Mouse (Mus musculus) liver, embryonic 14.5 days (tissue): ENCODE data around the gene B3galt4. TPM values are rescaled to one million over a fixed set of nuclear protein-coding genes. Genes with fewer than 3 reads are reported as not detected.

Experiments used
- ATAC-seq: fragments of 200-750 bp; cut with Nextera tagmentation; 2 replicates; pipeline ENCODE4 v1.8.0; 2017; ENCODE audit warnings: moderate number of reproducible peaks, mild to moderate bottlenecking, moderate library complexity; ENCODE audit not compliant: insufficient read depth
- DNase-seq, 3 experiments: peaks; one replicate each; pipeline ENCODE4 v3.0.0-alpha.2; 2012 to 2013; ENCODE audit warnings: low read depth in 3 of 3, low spot score in 3 of 3
- H3K27ac ChIP-seq: fragments of 300-500 bp; sonication (generic); 2 replicates; pipeline ENCODE4 v1.5.1; 2014; ENCODE audit warnings: moderate library complexity, mild to moderate bottlenecking, control low read depth, inconsistent platforms
- H3K27me3 ChIP-seq: fragments of 300-500 bp; sonication (generic); 2 replicates; pipeline ENCODE4 v1.6.1; 2014; ENCODE audit warnings: mild to moderate bottlenecking, low read length, moderate library complexity; ENCODE audit not compliant: control insufficient read depth, insufficient read depth
- H3K36me3 ChIP-seq: fragments of 300-500 bp; sonication (generic); replicated peaks from 2 replicates; pipeline ENCODE4 v1.6.1; 2014; ENCODE audit warnings: low read depth; ENCODE audit not compliant: control insufficient read depth, insufficient read depth
- H3K4me1 ChIP-seq, 2 experiments: fragments of 200-500 bp in 1 of 2; fragments of 300-500 bp in 1 of 2; sonication (generic) in 1 of 2; replicated peaks; 2 replicates each; pipeline ENCODE4 v1.6.1; 2012 to 2014; ENCODE audit warnings: antibody characterized with exemption in 1 of 2, inconsistent platforms in 1 of 2, low read length in 1 of 2; ENCODE audit not compliant: control insufficient read depth in 2 of 2, insufficient read depth in 2 of 2
- H3K4me2 ChIP-seq: fragments of 300-500 bp; sonication (generic); 2 replicates; pipeline ENCODE4 v1.6.1; 2014; ENCODE audit warnings: low read depth, mild to moderate bottlenecking, control low read depth, moderate library complexity
- H3K4me3 ChIP-seq, 2 experiments: fragments of 200-500 bp in 1 of 2; fragments of 300-500 bp in 1 of 2; sonication (generic) in 1 of 2; 2 replicates each; pipeline ENCODE4 v1.5.1; 2012 to 2014; ENCODE audit warnings: low read depth in 2 of 2, low read length in 2 of 2, mild to moderate bottlenecking in 2 of 2, control low read depth in 1 of 2, inconsistent platforms in 1 of 2, moderate library complexity in 1 of 2; ENCODE audit not compliant: insufficient read depth in 1 of 2
- H3K9ac ChIP-seq: fragments of 300-500 bp; sonication (generic); replicated peaks from 2 replicates; pipeline ENCODE4 v1.6.1; 2014; ENCODE audit warnings: mild to moderate bottlenecking, control low read depth, moderate library complexity
- H3K9me3 ChIP-seq: fragments of 300-500 bp; sonication (generic); 2 replicates; pipeline ENCODE4 v1.6.1; 2016; ENCODE audit warnings: low read length, mixed read lengths; ENCODE audit not compliant: control insufficient read depth
- CTCF ChIP-seq: IDR thresholded peaks from 2 replicates; pipeline ENCODE4 v1.5.1; 2016; ENCODE audit warnings: antibody characterized with exemption, low read depth, control low read depth
- EP300 ChIP-seq: IDR thresholded peaks from 2 replicates; pipeline ENCODE4 v1.6.1; 2016; ENCODE audit warnings: antibody characterized with exemption, low read depth
- WGBS: fragments of 180-500 bp; shearing (Covaris S2); extraction: QIAGEN DNeasy Blood & Tissue Kit; methylation state at CpG from one replicate; pipeline ENCODE4 v1.1.7; 2014; ENCODE audit not compliant: insufficient replicate concordance; 5-methylcytosine and 5-hydroxymethylcytosine counted together
- polyA plus RNA-seq, 2 experiments: library from polyadenylated mRNA; depleted of rRNA in 1 of 2; stranded (reverse) in 1 of 2; unstranded in 1 of 2; fragments of >200 nt; fragmentation: Nextera tagmentation in 1 of 2; extraction: Ambion mirVana in 1 of 2; gene quantifications; 2 replicates each; pipeline versions ENCODE4 v1.2.1 to v1.2.3; 2012 to 2014

The B3galt4 gene
- polyA plus RNA-seq, 2 experiments: 1.1 to 1.8 TPM

- Histone ChIP-seq H3K4me1 (peaks cover 4 to 8% of the 10 kb centered on the region in 2 experiments; a peak in 2 of 4 replicates), H3K36me3 (no peaks in the 10 kb centered on the region; the same call in 1 of the 2 replicates), H3K27ac (no peak overlapping the region), H3K4me3 (no peak overlapping the region), H3K4me2 (no peak overlapping the region), H3K9ac (no peak overlapping the region), H3K27me3 (no peaks in the 10 kb centered on the region), H3K9me3 (no peaks in the 10 kb centered on the region)
- no peak for TF ChIP-seq EP300
- peak; percentile 39 for TF ChIP-seq CTCF
- DNase-seq (no peak), ATAC-seq (no peak)
- 85% methylated on average over 21 of the region's 21 CpGs for WGBS
Measured at GRCm38 (mm10) chr17:33925406-33926116, 25.7 kb downstream of the B3galt4 start.

- no peak overlapping the region for H3K4me3 ChIP-seq
- H3K27me3 ChIP-seq: no peaks in the 10 kb centered on the region
- no peaks in the 10 kb centered on the region; the same call in 1 of the 2 replicates for H3K36me3 ChIP-seq
- H3K9ac ChIP-seq: no peak overlapping the region
- TF ChIP-seq CTCF (peak; percentile 88), EP300 (0 out of 2 replicates have a peak, but pooled peaks have one; percentile 38)
- H3K27ac ChIP-seq: no peak overlapping the region
- H3K9me3 ChIP-seq: no peaks in the 10 kb centered on the region
- WGBS: 74% methylated on average over 10 of the region's 10 CpGs
- H3K4me2 ChIP-seq: no peak overlapping the region
- peak; percentile 32 for ATAC-seq
- DNase-seq: no peak
- H3K4me1 ChIP-seq: peaks cover 4 to 8% of the 10 kb centered on the region in 2 experiments; a peak in 2 of 4 replicates
Measured at GRCm38 (mm10) chr17:33924577-33925283, 26.6 kb downstream of the B3galt4 start.

GRCm38 (mm10) chr17:33921361-33921760 lies 29.9 kb downstream of the B3galt4 start:
- Histone ChIP-seq H3K4me2 (peak overlapping the region; percentile 88), H3K9me3 (peaks cover 5% of the 10 kb centered on the region), H3K9ac (no peak overlapping the region), H3K4me3 (no peak overlapping the region; a peak in 1 of 4 replicates), H3K27me3 (no peaks in the 10 kb centered on the region), H3K27ac (no peak overlapping the region), H3K36me3 (peaks cover 8% of the 10 kb centered on the region), H3K4me1 (peaks cover 7 to 16% of the 10 kb centered on the region in 2 experiments)
- no peak for TF ChIP-seq CTCF
- no peak for TF ChIP-seq EP300
- 67% methylated on average over 7 of the region's 7 CpGs for WGBS
- no peak for DNase-seq
- ATAC-seq: no peak

- H3K4me2 ChIP-seq: peak overlapping the region; percentile 88
- under 1% methylated on average over 36 of the region's 36 CpGs for WGBS
- H3K27me3 ChIP-seq: no peaks in the 10 kb centered on the region
- peaks cover 7 to 16% of the 10 kb centered on the region in 2 experiments for H3K4me1 ChIP-seq
- peaks cover 5% of the 10 kb centered on the region for H3K9me3 ChIP-seq
- H3K27ac ChIP-seq: peak overlapping the region; percentile 78
- peak; percentile 70 to 81 (median 73) for DNase-seq
- TF ChIP-seq CTCF (peak; percentile 99), EP300 (no peak)
- peaks cover 8% of the 10 kb centered on the region for H3K36me3 ChIP-seq
- ATAC-seq: peak; percentile 26; the same call in 1 of the 2 replicates
- H3K4me3 ChIP-seq: peak overlapping the region; percentile 77 to 92
- peak overlapping the region; percentile 84 for H3K9ac ChIP-seq
Measured at GRCm38 (mm10) chr17:33920282-33921097, 30.8 kb downstream of the B3galt4 start.
